Comparison of ENCODE assay signal across 8 mouse cellular contexts in the genomic region with DNA sequence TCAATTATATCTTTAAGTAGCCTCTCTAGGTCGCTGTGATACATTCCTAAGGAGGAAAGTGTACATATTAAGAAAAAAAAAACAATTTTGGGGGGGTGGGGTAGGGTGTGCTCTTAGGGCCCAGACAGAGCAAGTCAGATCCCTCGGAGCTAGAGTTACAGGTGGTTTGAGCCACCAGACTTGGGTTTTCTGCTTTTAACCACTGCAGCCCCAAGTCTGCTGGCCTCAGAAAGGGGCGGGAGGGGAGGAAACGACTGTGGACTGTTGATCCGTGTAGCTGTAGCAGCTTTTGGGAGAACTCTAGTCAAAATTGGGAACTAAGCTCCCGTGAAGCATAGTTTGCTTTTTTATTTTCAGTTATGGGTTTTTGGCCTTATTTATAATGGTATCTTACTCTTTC. TPM values are rescaled to one million over a fixed set of nuclear protein-coding genes. Genes with fewer than 3 reads are reported as not detected.
DNase-seq lines count a peak whose midpoint lies in the region; ATAC-seq and TF ChIP-seq lines count a peak whose summit lies in the region.

No protein-coding gene starts in this region.

- TF ChIP-seq EP300 in stomach, postnatal 0 days (optimal IDR thresholded peaks at IDR 0.05) = no peak

- no peak for TF ChIP-seq CTCF in liver, adult 2 months (IDR thresholded peaks at IDR 0.05; ENCODE audit: low read depth, low read length)
- TF ChIP-seq CTCF in stomach, postnatal 0 days (IDR thresholded peaks at IDR 0.05; ENCODE audit: low read depth) = no peak

- intact Hi-C loops in left cerebral cortex, postnatal 14 days (cut with DNase I) = no loop called here

- ATAC-seq in lung, embryonic 16.5 days (ENCODE audit: low read depth) = no peak
- no peak for ATAC-seq in forebrain, embryonic 15.5 days (replicated peaks)
- no peak for ATAC-seq in stomach, postnatal 0 days (ENCODE audit: low FRiP score, low TSS enrichment)

- DNase-seq in lung, postnatal 14 days = no peak
- DNase-seq in liver, adult 2 months (ENCODE audit: extremely low read depth, low read depth, low spot score) = peak; percentile 29
- no peak for DNase-seq in stomach, postnatal 0 days (ENCODE audit: low spot score)
- DNase-seq in kidney, adult 9 months = no peak
- no peak for DNase-seq in left cerebral cortex, postnatal 14 days (ENCODE audit: low spot score in 2 of 2)
- no peak for DNase-seq in cerebellum, adult 11 months

- H3K27ac ChIP-seq in lung, embryonic 16.5 days (ENCODE audit: low read length) = no peak overlapping the region
- H3K27ac ChIP-seq in forebrain, embryonic 15.5 days (replicated peaks) = no peak overlapping the region
- 0 out of 2 replicates have a peak overlapping the region, but pooled peaks have one; percentile 35 for H3K27ac ChIP-seq in liver, adult 2 months (replicated peaks; ENCODE audit: insufficient read depth, low read depth, low read length)
- no peak overlapping the region for H3K27ac ChIP-seq in stomach, postnatal 0 days (replicated peaks)

- no peaks in the 10 kb centered on the region for H3K27me3 ChIP-seq in lung, embryonic 16.5 days (ENCODE audit: control insufficient read depth, insufficient read depth, low read depth, low read length)
- H3K27me3 ChIP-seq in forebrain, embryonic 15.5 days = no peaks in the 10 kb centered on the region
- no peaks in the 10 kb centered on the region for H3K27me3 ChIP-seq in liver, adult 2 months (ENCODE audit: control insufficient read depth, insufficient read depth, low read length)
- no peaks in the 10 kb centered on the region for H3K27me3 ChIP-seq in stomach, postnatal 0 days (ENCODE audit: control insufficient read depth, insufficient read depth, low read length)

- peaks cover 7% of the 10 kb centered on the region for H3K4me1 ChIP-seq in lung, embryonic 16.5 days (replicated peaks; ENCODE audit: control insufficient read depth, insufficient read depth, low read length)
- H3K4me1 ChIP-seq in forebrain, embryonic 15.5 days = peaks cover 17% of the 10 kb centered on the region
- peaks cover 24% of the 10 kb centered on the region for H3K4me1 ChIP-seq in liver, adult 2 months (ENCODE audit: control insufficient read depth, insufficient read depth, low read length)
- H3K4me1 ChIP-seq in stomach, postnatal 0 days (replicated peaks; ENCODE audit: control insufficient read depth, insufficient read depth) = no peaks in the 10 kb centered on the region

- peaks cover 27% of the 10 kb centered on the region; the same call in 1 of the 2 replicates for H3K79me2 ChIP-seq in liver, adult 2 months (ENCODE audit: control insufficient read depth, insufficient read depth, low read length)

- H3K9me3 ChIP-seq in lung, embryonic 16.5 days (ENCODE audit: control insufficient read depth, low read length) = no peaks in the 10 kb centered on the region
- no peaks in the 10 kb centered on the region for H3K9me3 ChIP-seq in forebrain, embryonic 15.5 days
- no peaks in the 10 kb centered on the region for H3K9me3 ChIP-seq in stomach, postnatal 0 days (ENCODE audit: control insufficient read depth, low read length)

- TF ChIP-seq POLR2A in liver, adult 2 months (IDR thresholded peaks at IDR 0.05; ENCODE audit: extremely low read depth, insufficient read depth, low read length) = no peak

- H3K4me2 ChIP-seq in lung, embryonic 16.5 days (ENCODE audit: low read depth, low read length) = peak overlapping the region; percentile 58
- peak overlapping the region; percentile 65 for H3K4me2 ChIP-seq in forebrain, embryonic 15.5 days (replicated peaks)
- peak overlapping the region; percentile 52 for H3K4me2 ChIP-seq in stomach, postnatal 0 days (replicated peaks; ENCODE audit: low read depth)

- H3K36me3 ChIP-seq in lung, embryonic 16.5 days (ENCODE audit: control insufficient read depth, insufficient read depth, low read length) = peaks cover 5% of the 10 kb centered on the region; the same call in 1 of the 2 replicates
- peaks cover 8% of the 10 kb centered on the region; the same call in 1 of the 2 replicates for H3K36me3 ChIP-seq in forebrain, embryonic 15.5 days
- H3K36me3 ChIP-seq in liver, adult 2 months (ENCODE audit: control insufficient read depth, insufficient read depth, low read length) = peaks cover 3% of the 10 kb centered on the region; the same call in 1 of the 2 replicates
- no peaks in the 10 kb centered on the region; the same call in 1 of the 2 replicates for H3K36me3 ChIP-seq in stomach, postnatal 0 days (ENCODE audit: control insufficient read depth, insufficient read depth, low read length)

- H3K4me3 ChIP-seq in lung, embryonic 16.5 days (ENCODE audit: low read length) = peak overlapping the region; percentile 85
- peak overlapping the region; percentile 68; the same call in 1 of the 2 replicates for H3K4me3 ChIP-seq in forebrain, embryonic 15.5 days
- peak overlapping the region; percentile 58; the same call in 1 of the 2 replicates for H3K4me3 ChIP-seq in liver, adult 2 months (ENCODE audit: insufficient read depth, low read depth, low read length)
- peak overlapping the region; percentile 98; the same call in 1 of the 2 replicates for H3K4me3 ChIP-seq in stomach, postnatal 0 days (ENCODE audit: low read depth, low read length)

- H3K9ac ChIP-seq in lung, embryonic 16.5 days (ENCODE audit: low read length) = peak overlapping the region; percentile 54; the same call in 1 of the 2 replicates
- H3K9ac ChIP-seq in forebrain, embryonic 15.5 days (replicated peaks) = peak overlapping the region; percentile 92; the same call in 1 of the 2 replicates
- peak overlapping the region; percentile 62 for H3K9ac ChIP-seq in liver, adult 2 months (ENCODE audit: low read depth, low read length)
- no peak overlapping the region for H3K9ac ChIP-seq in stomach, postnatal 0 days (ENCODE audit: low read length)

- 32% methylated on average over 6 of the region's 6 CpGs for WGBS in lung, embryonic 16.5 days
- 45% methylated on average over 6 of the region's 6 CpGs for WGBS in forebrain, embryonic 15.5 days
- WGBS in liver, adult 2 months = 9% methylated on average over 6 of the region's 6 CpGs
- 27% methylated on average over 6 of the region's 6 CpGs for WGBS in stomach, postnatal 0 days

RNA-seq across cellular contexts. Expression of gene Rhot1, which starts 1.5 kb away (rescaled TPM):
- 47.3 and 48.5 TPM in 2 replicates for polyA plus RNA-seq in lung, embryonic 16.5 days (2015; fragmentation: Nextera tagmentation; extraction: Ambion mirVana)
- polyA plus RNA-seq in forebrain, embryonic 15.5 days (2015; fragmentation: Nextera tagmentation; extraction: Ambion mirVana) = 75.7 and 78.6 TPM in 2 replicates
- 32.1 and 37.1 TPM in 2 replicates for total RNA-seq in liver, adult 2 months (2014; rRNA removed)
- polyA plus RNA-seq in liver, adult 2 months (2012; rRNA removed) = 8.4 and 8.9 TPM in 2 replicates
- 28.4 and 30.4 TPM in 2 replicates for polyA plus RNA-seq in stomach, postnatal 0 days (2015; fragmentation: Nextera tagmentation; extraction: Ambion mirVana)
- total RNA-seq in left cerebral cortex, postnatal 14 days (2021) = 10 to 100 TPM; 69.9 to 72.3 TPM

RNA-seq across cellular contexts. Expression of gene Rnf135, which starts 26.7 kb away (rescaled TPM):
- 10.1 and 11.2 TPM in 2 replicates for polyA plus RNA-seq in lung, embryonic 16.5 days (2015; fragmentation: Nextera tagmentation; extraction: Ambion mirVana)
- 3.0 and 3.3 TPM in 2 replicates for polyA plus RNA-seq in forebrain, embryonic 15.5 days (2015; fragmentation: Nextera tagmentation; extraction: Ambion mirVana)
- 6.1 and 6.6 TPM in 2 replicates for total RNA-seq in liver, adult 2 months (2014; rRNA removed)
- 9.4 and 11.0 TPM in 2 replicates for polyA plus RNA-seq in liver, adult 2 months (2012; rRNA removed)
- 7.5 and 8.8 TPM in 2 replicates for polyA plus RNA-seq in stomach, postnatal 0 days (2015; fragmentation: Nextera tagmentation; extraction: Ambion mirVana)
- total RNA-seq in left cerebral cortex, postnatal 14 days (2021) = 1 to 10 TPM; 2.9 to 4.3 TPM

RNA-seq across cellular contexts. Expression of gene Adap2, which starts 56.4 kb away (rescaled TPM):
- polyA plus RNA-seq in lung, embryonic 16.5 days (2015; fragmentation: Nextera tagmentation; extraction: Ambion mirVana) = 3.7 and 4.0 TPM in 2 replicates
- polyA plus RNA-seq in forebrain, embryonic 15.5 days (2015; fragmentation: Nextera tagmentation; extraction: Ambion mirVana) = 2.7 and 3.3 TPM in 2 replicates
- total RNA-seq in liver, adult 2 months (2014; rRNA removed) = 32.1 and 33.4 TPM in 2 replicates
- polyA plus RNA-seq in liver, adult 2 months (2012; rRNA removed) = 23.6 and 27.3 TPM in 2 replicates
- 3.6 and 5.4 TPM in 2 replicates for polyA plus RNA-seq in stomach, postnatal 0 days (2015; fragmentation: Nextera tagmentation; extraction: Ambion mirVana)
- 10 to 100 TPM in 1 of 2 experiments, 1 to 10 TPM in 1; 8.3 to 10.2 TPM for total RNA-seq in left cerebral cortex, postnatal 14 days (2021)
